Mouse (Mus musculus): Measurements from ENCODE around the gene Spock1. TPM values are rescaled to one million over a fixed set of nuclear protein-coding genes. Genes with fewer than 3 reads are reported as not detected.

Spock1 gene
- total RNA-seq, 1 experiment from 2014 or later: 13.1 TPM

DNA sequence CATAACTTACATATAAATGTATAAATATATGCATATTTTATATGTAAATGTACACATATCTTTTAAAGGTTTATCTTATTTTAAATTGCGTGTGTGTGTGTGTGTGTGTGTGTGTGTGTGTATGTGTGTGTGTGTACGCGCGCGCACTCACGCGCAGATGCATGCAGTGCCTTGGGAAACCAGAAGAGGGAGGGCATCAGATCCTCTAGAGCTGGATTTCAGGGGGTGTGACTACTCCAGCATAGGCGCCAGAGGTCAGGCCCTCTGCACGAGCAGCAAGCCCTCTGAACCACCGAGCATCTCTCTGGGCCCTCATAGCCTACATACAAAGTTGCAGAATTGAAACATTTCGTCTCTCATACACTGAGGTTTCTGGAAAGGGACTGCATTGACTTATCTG, 180.4 kb downstream of the Spock1 start:
- no peak for DNase-seq

DNA sequence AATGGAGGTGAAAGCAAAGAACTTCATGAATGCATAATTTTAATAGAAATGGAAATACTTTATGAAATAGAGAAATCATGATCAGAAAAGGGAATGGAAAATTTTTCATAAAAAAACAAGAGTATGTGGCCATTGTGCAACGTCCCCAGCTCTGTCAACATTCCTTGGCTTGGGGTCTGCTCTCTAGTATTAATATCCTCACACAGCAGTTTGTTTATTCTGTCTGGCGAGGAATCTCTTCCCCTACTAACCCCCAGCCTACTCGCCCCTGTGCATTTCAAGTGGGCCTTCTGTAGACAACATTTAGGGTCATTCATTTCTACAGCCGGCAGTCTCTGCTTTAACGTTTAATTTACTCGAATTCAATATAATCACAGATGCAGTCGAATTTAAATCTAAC, 181.5 kb downstream of the Spock1 start:
- no peak for DNase-seq

DNA sequence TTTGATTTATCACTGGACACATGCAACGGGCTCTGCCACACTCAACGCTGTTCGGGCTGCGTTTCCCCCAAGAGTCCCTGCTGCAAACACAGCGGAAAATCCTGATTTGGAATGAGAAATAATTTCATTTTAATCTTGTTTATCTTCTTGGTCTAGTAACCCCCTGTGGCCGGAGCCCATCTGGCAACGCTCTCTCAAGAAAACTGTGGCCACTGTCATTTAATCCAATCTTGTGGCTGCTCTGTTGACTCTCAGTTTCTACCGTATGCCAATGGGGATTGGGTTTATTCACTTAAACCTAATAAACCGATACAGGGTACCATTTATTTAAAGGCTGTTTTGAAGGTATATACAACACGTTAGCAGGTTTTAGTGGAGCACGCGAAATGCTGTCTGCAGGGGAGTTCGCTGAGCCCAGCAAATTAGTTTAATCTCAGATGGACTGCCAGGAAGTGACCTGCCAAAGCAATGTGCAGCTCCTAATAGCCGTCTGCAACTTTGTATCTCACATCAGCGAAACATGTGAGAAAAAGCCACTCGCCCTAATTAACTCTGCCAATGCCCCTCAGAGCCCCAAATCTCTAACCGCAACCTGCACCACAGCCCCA, 185.7 kb downstream of the Spock1 start:
- no peak for DNase-seq

DNA sequence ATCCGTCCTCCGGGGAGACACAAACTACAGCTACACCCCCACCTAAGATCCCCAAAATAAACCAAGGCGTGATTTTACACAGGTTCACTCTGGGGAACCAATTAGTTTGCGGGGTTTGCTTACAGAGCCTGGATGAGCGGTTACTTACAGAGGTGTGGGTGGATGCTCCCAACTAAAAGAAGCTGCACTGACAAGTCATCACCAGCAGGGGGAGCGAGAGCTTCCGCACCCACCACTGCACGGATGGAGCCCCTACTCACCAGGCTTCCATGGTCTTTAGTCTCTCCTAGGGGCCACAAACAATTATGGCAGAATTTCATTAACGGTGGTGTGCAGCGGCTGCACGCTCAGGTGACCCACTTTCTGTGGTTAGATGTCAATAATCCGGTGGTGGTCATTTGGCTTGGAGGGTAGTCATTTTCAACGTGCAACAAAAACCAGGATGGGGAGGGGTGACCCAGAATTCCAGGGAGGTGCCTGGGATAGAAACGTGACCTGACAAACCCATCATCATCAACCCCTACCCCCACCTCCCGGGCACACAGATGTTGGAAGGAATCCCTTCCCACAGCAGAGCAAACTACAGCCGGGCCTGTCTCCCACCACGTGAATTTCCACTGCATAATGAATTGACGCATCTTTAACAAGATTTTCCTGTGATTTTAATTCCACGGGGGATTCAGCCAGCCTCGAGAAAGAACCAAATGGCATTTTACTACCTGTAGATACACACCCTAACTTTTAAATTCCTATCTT, 186.4 kb downstream of the Spock1 start:
- DNase-seq: peak; percentile 30

DNA sequence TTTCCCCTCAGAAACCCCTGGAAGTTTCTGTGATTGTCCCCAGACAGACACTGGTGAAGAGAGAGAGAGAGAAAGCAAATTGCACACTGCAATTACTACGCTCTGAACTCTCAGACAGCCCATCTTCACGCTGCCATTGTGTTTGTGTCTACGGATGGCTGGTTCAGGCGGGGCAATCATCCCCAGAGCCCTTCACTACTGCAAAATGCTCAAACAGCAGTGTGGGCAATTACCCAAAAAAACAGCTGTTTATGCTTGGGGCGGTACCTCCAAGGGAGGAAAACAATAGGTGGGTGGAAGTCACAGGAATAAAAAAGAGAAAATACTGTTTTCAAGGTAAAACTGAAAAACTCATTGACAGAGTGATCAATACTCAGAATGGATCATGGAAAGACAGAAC, 190.0 kb downstream of the Spock1 start:
- DNase-seq: no peak

DNA sequence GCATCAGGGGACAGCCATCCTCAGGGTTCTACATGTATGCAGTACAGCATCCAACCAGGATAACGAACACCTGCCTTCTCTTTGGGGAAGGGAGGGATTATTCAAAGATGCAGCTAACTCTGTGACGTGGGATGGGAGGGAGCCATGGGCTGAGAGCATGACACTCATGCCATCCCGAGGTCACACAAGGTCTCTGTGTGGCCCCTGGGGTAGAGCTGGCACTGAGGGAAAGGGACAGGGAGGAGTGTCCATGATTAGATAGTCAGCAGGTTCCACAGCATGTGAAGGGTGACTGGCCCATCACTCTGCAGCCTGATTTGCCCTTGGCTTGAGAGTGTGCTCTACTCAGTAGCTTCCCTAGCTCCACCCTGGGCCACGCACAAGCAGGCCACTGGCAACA, 195.2 kb downstream of the Spock1 start:
- DNase-seq: no peak

DNA sequence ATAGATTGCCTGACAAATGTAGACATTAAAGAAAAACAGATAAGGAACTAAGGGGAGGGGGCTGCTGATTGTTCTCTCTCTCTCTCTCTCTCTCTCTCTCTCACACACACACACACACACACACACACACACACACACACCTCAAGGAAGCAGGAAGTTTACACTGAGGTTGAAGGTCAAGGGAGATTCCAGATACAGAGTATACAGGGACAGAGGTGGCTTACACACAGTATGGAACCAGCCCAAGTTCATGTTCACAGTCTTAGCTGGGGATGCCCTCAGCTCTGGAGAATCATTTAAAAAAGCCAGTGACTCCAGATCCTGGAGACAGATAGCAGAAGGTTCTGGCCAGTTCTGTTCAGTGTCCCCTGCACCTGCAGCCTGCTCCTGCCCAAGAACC, 199.7 kb downstream of the Spock1 start:
- no peak for DNase-seq

DNA sequence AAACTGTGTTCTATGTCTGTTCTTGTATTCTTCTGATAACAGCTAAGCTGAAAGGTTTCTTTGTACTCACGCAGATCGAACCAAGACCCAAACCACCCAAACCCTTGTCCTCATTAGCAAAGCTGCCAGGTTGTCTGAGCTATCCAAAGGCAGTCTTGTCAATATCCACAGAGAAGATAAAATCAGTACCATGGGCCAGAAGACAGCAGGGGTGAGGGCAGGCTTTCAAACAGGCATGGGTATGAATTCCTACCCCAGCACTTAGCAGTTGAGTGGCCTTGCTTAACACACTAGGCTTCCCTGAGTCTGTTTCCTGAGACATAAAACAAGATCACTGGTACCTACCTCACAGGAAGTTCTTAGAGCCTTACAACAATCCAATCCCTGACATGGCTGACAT, 205.2 kb downstream of the Spock1 start:
- DNase-seq: no peak

DNA sequence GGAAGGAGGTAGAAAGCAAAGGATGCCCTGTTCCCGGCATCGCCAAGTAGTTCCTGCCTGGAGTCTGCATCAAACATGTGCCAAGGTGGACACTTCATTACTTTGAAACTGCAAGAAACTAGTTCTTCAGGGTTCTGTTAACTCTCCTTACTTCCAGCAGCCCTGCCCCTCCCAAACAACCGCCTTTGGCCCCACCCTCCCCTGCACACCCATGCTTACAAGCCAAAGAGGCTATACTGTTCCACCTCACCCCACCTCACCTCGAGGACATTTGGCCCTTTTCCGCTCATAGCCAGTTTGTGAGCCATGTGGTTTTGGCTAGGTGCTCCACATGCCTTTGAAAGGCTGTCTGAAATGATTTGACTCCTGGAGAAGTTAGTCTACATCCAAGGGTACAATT, 211.4 kb downstream of the Spock1 start:
- no peak for DNase-seq

DNA sequence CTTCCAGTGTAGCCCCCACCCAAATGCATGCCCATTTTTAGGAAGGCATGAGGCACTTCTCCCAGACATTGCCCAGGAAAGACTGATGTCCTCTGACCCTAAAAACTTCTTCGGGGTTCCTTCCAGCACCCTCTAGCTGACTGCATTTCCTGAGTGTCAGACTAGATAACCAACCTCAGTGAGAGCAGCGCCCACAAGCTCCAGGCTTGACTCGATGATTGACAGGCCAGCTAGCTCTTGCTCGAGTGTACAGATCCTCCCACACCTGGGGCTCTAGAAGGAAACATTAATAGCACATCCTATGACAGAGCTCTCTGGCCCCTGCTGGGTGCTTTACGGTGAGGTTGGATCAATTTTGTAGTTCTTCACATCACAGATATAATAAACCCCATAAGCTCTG, 219.2 kb downstream of the Spock1 start:
- no peak for DNase-seq

DNA sequence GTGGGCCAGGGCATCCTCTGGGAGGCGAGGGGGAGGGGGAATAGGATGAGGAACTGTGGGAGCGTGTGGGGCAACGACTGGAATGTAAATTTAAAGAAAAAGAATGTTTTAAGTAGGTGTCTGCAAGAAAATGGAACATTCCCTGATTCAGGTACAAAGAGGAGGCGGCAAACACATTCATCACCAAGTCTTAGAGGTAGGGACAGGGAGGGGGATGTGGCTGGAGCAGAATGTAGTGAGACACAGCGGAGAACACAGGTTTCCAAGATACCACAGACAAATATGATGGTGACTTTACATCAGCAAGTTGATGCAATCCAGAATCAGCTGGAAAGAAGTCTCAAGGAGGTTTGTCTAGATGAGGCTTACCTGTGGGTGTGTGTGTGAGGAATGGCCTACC, 221.7 kb downstream of the Spock1 start:
- DNase-seq: no peak

DNA sequence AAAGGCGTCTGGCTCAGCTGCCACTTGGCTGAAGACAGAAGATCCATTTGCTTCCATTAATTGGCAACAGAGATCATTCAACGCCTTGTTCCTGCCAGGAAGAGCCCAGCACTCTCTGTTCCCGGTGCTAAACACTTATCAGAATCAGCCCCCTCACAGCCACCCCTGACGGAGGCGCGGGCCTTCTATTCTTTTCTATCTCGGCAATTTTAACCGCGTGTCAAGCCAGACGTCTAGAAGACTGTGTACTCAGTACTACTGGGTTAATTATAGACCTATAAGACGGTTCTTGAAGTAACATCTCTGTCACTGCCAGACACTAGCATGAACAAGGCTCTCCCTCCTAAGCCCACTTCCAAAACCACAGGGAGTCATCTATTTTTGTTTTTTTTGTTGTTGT, 222.9 kb downstream of the Spock1 start:
- DNase-seq: no peak

DNA sequence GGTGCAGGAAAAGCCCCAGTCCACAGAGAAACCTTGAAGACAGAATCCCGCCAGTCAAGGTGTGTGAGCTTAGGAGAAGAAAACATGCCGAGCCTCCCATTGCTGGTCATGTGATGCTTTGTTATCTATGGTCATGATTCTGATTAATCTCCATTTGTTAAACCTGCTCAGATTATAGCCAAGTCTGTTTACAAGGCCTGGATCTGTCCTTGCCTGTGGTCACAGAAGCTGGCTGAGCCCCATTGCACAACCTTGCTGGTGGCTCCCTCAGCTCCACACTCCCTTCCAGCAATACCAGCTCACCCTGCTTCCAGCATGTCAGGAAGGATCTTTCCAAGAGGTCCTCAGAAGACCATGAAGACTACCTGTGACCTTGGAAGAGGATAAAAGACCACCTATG, 228.5 kb downstream of the Spock1 start:
- DNase-seq: peak; percentile 41

DNA sequence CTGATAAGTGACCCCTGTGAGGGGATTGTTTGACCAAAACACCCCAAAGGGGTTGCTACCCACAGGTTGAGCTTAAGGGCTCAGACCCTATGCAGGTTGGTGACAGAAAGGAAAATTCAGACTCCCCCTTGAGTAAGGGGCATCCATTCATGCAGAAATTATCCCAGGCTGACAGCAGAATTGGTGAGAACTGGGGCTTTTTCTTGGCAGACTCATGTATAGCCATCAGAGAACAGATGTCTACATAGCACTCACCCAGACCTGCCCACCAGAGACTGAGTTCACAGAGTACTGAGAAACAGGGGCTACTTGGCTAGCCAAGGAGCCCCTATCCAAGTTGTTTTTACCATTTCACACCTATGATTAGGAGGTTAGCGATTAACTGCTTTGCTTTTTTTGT, 231.3 kb downstream of the Spock1 start:
- DNase-seq: no peak

DNA sequence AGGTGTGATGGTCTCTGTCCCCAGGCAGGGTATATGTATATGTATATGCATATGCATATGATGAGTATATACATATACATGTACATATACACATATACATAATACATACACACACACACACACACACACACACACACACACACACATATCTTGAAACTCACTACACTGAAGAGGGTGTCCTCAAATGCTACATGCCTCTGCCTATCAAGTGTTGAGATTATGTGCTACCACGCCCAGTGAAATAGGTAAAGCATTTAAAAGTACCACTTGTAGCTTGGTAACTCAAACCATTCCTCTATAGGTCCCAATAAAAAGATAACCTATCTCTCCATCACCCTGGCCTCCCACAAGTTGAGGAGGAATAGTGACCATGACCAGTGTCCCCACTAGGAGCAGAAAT, 234.7 kb downstream of the Spock1 start:
- DNase-seq: no peak

DNA sequence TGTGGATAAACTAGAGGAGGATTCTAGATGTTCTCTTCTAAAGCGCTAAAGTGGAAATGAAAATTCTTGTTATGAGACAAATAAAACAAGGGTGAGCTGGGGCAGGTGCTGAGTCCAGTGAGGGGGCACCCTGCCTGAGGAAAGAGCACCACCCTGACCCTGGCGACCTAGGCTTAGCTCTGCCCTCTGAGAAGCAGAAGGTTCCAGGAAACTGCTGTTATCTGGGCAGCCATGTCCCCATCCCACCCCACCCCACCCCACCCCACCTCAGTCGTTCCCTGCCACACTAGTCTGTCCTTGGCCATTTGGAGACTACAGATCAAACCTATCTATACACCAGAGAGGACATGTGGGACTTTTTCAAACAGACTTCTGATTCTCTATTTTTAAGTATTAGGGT, 235.4 kb downstream of the Spock1 start:
- no peak for DNase-seq

DNA sequence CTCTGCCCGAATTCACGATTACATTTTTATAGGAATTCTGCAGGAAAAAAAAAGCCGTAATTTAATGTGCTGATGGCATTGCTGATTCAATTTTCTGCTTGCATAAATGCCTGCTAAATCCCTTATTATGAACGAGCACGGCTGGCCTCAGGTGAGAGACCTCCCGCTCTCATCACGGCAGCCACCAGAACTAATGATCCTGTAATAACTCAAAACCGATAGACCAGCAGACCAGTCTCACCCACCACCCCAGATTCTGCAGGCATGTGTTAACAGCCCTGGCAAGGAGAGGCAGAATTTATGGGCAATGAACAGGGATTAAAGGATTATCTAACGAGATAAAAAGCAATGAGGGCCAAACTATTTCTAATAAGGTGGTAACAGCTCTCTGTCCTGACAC, 236.2 kb downstream of the Spock1 start:
- DNase-seq: no peak

DNA sequence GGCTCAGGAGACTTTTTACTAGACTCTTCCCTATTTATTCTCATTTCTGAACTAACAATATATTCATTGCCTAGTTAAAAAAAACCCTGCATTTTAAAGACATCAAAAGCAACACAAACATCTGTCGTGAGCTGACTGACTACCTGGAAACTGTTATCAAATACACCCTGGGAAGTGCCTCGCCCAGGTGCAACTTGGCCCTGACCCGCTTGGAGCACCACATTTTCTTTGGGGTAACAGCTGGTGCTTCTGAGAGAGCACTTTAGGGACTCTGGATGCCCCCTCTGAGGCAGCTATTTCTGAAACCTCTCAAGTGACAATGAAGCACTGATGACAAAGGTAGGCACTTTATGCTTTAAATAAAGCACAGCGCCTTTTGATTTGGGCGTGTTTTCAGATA, 236.8 kb downstream of the Spock1 start:
- no peak for DNase-seq

DNA sequence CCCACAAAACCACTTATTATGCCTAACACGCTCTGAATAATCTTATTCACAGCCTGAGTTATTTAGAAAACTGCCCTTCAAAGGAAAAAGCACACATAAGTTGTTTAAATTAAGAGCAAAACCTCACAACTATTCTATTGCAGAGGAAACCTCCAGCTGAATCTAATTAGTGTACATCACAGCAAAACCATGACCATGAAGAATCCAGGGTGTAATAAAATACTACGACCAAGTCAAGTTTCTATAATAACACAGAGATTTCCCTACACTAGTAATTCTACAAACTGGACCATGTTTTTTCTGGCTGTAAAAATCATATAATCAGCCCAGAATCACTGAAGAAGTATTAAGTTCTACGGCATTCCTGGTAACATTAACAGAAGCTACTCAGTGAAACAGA, 240.5 kb downstream of the Spock1 start:
- DNase-seq: no peak

DNA sequence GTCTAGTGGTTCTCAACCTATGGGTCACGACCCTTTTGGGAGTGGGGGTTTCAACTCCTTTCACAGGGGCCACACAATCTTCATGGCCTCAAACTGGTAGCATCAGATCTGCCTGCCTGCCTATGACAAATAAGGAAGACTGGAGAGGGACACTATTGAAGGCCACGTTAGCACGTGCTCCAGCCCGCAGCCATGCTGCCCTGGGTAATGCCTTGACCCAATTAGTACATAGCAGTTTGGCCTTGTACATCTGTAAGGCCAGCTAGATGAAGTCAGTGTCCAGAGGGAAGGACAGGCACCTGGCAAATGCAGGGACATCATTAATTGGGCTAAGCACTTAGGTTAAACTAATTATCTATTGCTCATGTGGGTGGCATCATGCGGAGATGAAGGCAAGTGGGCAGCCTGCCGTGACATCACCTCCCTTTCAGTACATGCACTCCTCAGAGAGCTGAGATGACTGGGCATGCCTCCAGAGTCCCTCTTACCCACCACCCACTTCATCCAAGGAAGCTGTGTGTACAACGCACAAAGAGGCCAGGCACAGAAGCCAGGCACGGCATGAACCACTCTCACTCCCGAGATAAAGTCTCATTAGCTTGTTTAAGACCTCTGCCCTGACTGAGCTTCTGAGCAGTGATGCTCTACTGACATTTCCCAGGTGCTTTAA, 241.8 kb downstream of the Spock1 start:
- DNase-seq: peak; percentile 24

DNA sequence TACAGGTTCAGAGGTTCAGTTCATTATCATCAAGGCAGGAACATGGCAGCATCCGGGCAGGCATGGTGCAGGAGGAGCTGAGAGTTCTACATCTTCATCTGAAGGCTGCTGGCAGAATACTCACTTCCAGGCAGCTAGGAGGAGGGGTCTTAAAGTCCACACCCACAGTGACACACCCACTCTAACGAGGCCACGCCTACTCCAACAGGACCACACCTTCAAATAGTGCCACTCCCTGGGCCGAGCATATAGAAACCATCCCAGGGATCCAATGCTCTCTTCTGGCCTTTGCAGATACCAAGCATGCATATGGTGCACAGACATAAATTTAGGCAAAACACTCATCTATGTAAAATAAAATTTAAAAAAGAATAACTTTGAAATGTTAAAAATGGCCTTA, 245.6 kb downstream of the Spock1 start:
- DNase-seq: no peak

DNA sequence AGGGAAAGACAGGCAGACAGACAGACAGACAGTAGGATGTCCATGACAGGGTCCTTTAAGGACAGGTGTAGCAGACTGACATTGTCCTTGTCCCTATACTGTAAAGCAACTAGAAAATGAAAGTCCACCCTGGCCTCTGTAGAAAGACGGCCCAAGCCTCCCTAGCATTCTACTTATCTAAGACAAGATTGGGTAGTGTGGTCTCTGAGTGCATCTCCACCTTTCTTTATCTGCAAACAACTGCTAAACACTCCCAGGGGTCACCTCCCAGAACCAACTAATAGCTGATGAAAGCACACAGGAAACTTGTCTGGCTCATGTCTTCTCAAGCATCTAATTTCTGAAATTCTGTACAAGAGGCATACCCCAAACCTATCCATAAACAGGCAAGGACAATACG, 247.6 kb downstream of the Spock1 start:
- no peak for DNase-seq

DNA sequence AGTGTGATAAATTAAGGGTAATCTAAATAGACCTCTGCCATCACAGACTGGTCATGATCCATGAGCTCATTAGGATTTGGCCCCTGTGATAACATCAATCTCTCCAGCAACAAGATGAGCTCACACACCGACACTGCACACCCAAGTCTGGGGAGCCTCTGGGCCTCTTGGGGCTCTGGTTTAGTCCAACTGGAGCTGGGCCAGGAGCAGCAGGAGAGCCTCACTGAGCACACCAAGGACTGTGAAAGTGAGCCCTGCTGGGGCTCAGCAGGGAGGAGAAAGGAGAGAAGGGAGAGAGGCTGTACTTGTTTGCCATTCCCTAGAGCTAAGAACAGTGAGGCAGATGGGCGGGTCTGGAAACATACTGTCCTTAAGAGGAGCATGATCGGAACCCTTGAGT, 248.3 kb downstream of the Spock1 start:
- DNase-seq: peak; percentile 59

DNA sequence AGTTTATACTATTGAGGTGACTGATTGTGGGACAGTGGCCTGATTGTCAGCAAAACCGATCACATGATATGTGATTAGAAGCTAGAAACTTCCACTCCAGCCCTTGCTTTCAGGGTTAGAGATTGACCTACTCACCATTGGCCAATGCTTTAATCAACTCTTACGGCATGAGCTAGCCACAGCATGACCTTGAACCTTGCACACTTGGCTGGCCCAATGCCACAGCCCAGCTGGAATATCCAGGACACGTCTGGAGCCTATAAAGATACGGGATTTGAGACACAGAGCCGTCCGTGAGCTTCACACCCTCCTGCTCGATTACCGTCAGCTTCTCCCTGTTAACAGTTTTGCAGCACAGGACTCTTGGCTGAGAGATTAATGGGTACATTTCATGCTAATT, 251.5 kb downstream of the Spock1 start:
- peak; percentile 69 for DNase-seq
